Mouse (Mus musculus): ENCODE measurements around the gene Taf1d. TPM values are rescaled to one million over a fixed set of nuclear protein-coding genes. Genes with fewer than 3 reads are reported as not detected.
A peak's percentile ranks its signal among the peaks of the same experiment; 100 is the strongest.
"Not testable (repeated sequence)": the region's sequence is repeated elsewhere in the genome, so short reads cannot be mapped to it uniquely, and the experiment has no call there.

The Taf1d gene
- polyA plus RNA-seq, 1 experiment: 11.5 TPM

- peaks cover 11% of the 10 kb centered on the region for H3K36me3 ChIP-seq (ENCODE audit: control insufficient read depth, insufficient read depth, low read length)
- WGBS: 46% methylated on average over 7 of the region's 7 CpGs
- H3K27ac ChIP-seq (ENCODE audit: insufficient read depth, low read depth, low read length): no peak overlapping the region
- no peak for TF ChIP-seq POLR2A (IDR thresholded peaks at IDR 0.05; ENCODE audit: low read depth, low read length)
- TF ChIP-seq CTCF (conservative IDR thresholded peaks at IDR 0.05; ENCODE audit: insufficient read depth, insufficient read length, low read depth, low read length): no peak
- no peak for DNase-seq
- H3K27me3 ChIP-seq (replicated peaks; ENCODE audit: control insufficient read depth, insufficient read depth, low read length): no peaks in the 10 kb centered on the region
- no peak overlapping the region for H3K4me3 ChIP-seq (ENCODE audit: insufficient read depth, low read depth, low read length)
- peaks cover under 1% of the 10 kb centered on the region; the same call in 1 of the 2 replicates for H3K4me1 ChIP-seq (ENCODE audit: control insufficient read depth, insufficient read depth, low read length)
Observed at GRCm38 (mm10) chr9:15297112-15297511, 8.9 kb upstream of the Taf1d start.

DNA sequence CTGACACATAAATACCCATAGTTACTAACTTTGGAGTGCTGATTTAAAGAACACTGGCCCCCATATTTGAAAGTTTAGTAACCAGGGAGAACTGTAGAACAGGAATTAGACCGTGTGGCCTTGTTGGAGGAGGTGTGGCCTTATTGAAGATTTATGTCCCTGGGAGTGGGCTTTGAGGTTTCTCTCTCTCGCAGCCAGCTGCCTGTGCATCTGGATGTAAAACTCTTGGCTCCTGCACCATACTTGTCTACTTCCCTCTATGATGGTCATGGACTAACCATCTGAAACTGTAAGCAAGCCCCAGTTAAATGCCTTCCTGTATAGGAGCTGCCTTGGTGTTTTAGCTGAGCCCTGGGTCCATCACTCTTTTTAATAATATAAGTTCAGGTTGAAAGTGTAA is 7.6 kb upstream of the Taf1d start:
- no peak overlapping the region; the same call in 1 of the 2 replicates for H3K4me3 ChIP-seq (ENCODE audit: insufficient read depth, low read depth, low read length)
- TF ChIP-seq POLR2A (IDR thresholded peaks at IDR 0.05; ENCODE audit: low read depth, low read length) (no peak), CTCF (conservative IDR thresholded peaks at IDR 0.05; ENCODE audit: insufficient read depth, insufficient read length, low read depth, low read length) (no peak)
- H3K27ac ChIP-seq (ENCODE audit: insufficient read depth, low read depth, low read length): no peak overlapping the region

DNA sequence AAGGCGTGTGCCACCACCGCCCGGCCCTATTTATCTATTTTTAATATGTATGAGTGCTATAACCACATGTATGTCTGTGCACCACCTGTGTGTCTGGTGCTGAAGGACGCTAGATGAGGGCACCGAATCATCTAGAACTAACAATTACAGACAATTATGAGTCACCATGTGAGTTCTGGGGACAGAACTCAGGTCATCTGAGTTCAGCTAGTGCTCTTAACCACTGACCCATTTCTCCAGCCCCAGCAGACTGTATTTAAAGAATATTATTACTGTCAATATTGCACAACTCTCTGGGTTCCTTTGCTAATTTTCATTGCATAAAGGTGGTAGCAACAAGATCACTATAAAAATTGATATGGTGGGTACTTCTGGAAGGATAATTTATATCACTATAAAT is 6.0 kb upstream of the Taf1d start:
- TF ChIP-seq POLR2A (IDR thresholded peaks at IDR 0.05; ENCODE audit: low read depth, low read length) (no peak), CTCF (conservative IDR thresholded peaks at IDR 0.05; ENCODE audit: insufficient read depth, insufficient read length, low read depth, low read length) (no peak)
- DNase-seq: no peak
- WGBS: 56% methylated on average over 5 of the region's 5 CpGs
- Histone ChIP-seq H3K4me3 (ENCODE audit: insufficient read depth, low read depth, low read length) (peak overlapping the region; percentile 52), H3K27me3 (replicated peaks; ENCODE audit: control insufficient read depth, insufficient read depth, low read length) (no peaks in the 10 kb centered on the region), H3K4me1 (ENCODE audit: control insufficient read depth, insufficient read depth, low read length) (peaks cover 2% of the 10 kb centered on the region; the same call in 1 of the 2 replicates), H3K36me3 (ENCODE audit: control insufficient read depth, insufficient read depth, low read length) (peaks cover 5% of the 10 kb centered on the region), H3K27ac (ENCODE audit: insufficient read depth, low read depth, low read length) (peak overlapping the region; percentile 20; the same call in 1 of the 2 replicates)

More for the DNA sequence above, 7.6 kb upstream of the Taf1d start:
- Histone ChIP-seq H3K27me3 (replicated peaks; ENCODE audit: control insufficient read depth, insufficient read depth, low read length) (no peaks in the 10 kb centered on the region), H3K36me3 (ENCODE audit: control insufficient read depth, insufficient read depth, low read length) (peaks cover 8% of the 10 kb centered on the region), H3K4me1 (ENCODE audit: control insufficient read depth, insufficient read depth, low read length) (peaks cover 2% of the 10 kb centered on the region; the same call in 1 of the 2 replicates)
- 23% methylated on average over 2 of the region's 2 CpGs for WGBS
- no peak for DNase-seq

DNA sequence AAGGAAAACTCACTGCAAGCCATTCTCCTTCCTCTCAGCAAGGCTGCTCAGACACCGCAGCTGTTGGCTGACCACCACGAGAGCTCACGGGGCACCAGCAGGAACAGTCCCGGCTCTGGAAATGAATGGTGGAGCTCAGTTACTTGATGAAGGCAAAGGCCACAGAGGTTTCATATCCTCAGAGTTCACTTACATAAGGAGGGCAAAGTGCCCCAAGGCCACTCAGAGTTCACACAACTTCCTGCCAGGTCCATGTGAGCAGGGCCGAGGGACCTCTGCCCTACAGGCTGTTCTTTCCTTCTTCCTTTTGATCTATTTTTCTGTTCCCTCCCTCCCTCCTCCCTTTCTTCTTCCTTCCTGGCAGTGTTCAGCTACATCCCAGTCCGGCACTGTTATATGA is 4.6 kb upstream of the Taf1d start:
- Histone ChIP-seq H3K4me1 (ENCODE audit: control insufficient read depth, insufficient read depth, low read length) (peaks cover 2% of the 10 kb centered on the region; the same call in 1 of the 2 replicates), H3K27me3 (replicated peaks; ENCODE audit: control insufficient read depth, insufficient read depth, low read length) (no peaks in the 10 kb centered on the region), H3K36me3 (ENCODE audit: control insufficient read depth, insufficient read depth, low read length) (peaks cover 4% of the 10 kb centered on the region), H3K27ac (ENCODE audit: insufficient read depth, low read depth, low read length) (peak overlapping the region; percentile 80), H3K4me3 (ENCODE audit: insufficient read depth, low read depth, low read length) (peak overlapping the region; percentile 35)
- TF ChIP-seq CTCF (conservative IDR thresholded peaks at IDR 0.05; ENCODE audit: insufficient read depth, insufficient read length, low read depth, low read length) (no peak), POLR2A (IDR thresholded peaks at IDR 0.05; ENCODE audit: low read depth, low read length) (peak; percentile 87)
- peak; percentile 94 for DNase-seq
- WGBS: 7% methylated on average over 6 of the region's 6 CpGs

- peak overlapping the region; percentile 77 for H3K27ac ChIP-seq (ENCODE audit: insufficient read depth, low read depth, low read length)
- 76% methylated on average over 6 of the region's 6 CpGs for WGBS
Observed at GRCm38 (mm10) chr9:15302006-15302405, 4.0 kb upstream of the Taf1d start.

GRCm38 (mm10) chr9:15302881-15303280 is 3.1 kb upstream of the Taf1d start:
- no peaks in the 10 kb centered on the region for H3K27me3 ChIP-seq (replicated peaks; ENCODE audit: control insufficient read depth, insufficient read depth, low read length)
- peak; percentile 89 for DNase-seq
- WGBS: 64% methylated on average over 2 of the region's 2 CpGs
- H3K4me3 ChIP-seq (ENCODE audit: insufficient read depth, low read depth, low read length): no peak overlapping the region
- no peaks in the 10 kb centered on the region for H3K36me3 ChIP-seq (ENCODE audit: control insufficient read depth, insufficient read depth, low read length)
- peak overlapping the region; percentile 65 for H3K27ac ChIP-seq (ENCODE audit: insufficient read depth, low read depth, low read length)
- no peak for TF ChIP-seq POLR2A (IDR thresholded peaks at IDR 0.05; ENCODE audit: low read depth, low read length)
- TF ChIP-seq CTCF (conservative IDR thresholded peaks at IDR 0.05; ENCODE audit: insufficient read depth, insufficient read length, low read depth, low read length): no peak
- H3K4me1 ChIP-seq (ENCODE audit: control insufficient read depth, insufficient read depth, low read length): peaks cover 6% of the 10 kb centered on the region; the same call in 1 of the 2 replicates

More at GRCm38 (mm10) chr9:15302006-15302405, 4.0 kb upstream of the Taf1d start:
- H3K4me3 ChIP-seq (ENCODE audit: insufficient read depth, low read depth, low read length); H3K27me3 ChIP-seq (replicated peaks; ENCODE audit: control insufficient read depth, insufficient read depth, low read length); DNase-seq; H3K4me1 ChIP-seq (ENCODE audit: control insufficient read depth, insufficient read depth, low read length); H3K36me3 ChIP-seq (ENCODE audit: control insufficient read depth, insufficient read depth, low read length): not testable (repeated sequence)

- Histone ChIP-seq H3K4me1 (ENCODE audit: control insufficient read depth, insufficient read depth, low read length) (peaks cover 6% of the 10 kb centered on the region; the same call in 1 of the 2 replicates), H3K36me3 (ENCODE audit: control insufficient read depth, insufficient read depth, low read length) (peaks cover 10% of the 10 kb centered on the region), H3K27ac (ENCODE audit: insufficient read depth, low read depth, low read length) (peak within 1 kb of the TSS; percentile 84), H3K4me3 (ENCODE audit: insufficient read depth, low read depth, low read length) (peak within 1 kb of the TSS; percentile 97), H3K27me3 (replicated peaks; ENCODE audit: control insufficient read depth, insufficient read depth, low read length) (no peaks in the 10 kb centered on the region)
- WGBS: under 1% methylated on average over 35 of the region's 35 CpGs
- no peak for DNase-seq
- no peak for TF ChIP-seq CTCF (conservative IDR thresholded peaks at IDR 0.05; ENCODE audit: insufficient read depth, insufficient read length, low read depth, low read length)
- TF ChIP-seq POLR2A (IDR thresholded peaks at IDR 0.05; ENCODE audit: low read depth, low read length): no peak
Observed at GRCm38 (mm10) chr9:15306398-15307119, 545 bp downstream of the Taf1d start, which contains the start of gene 4931406C07Rik. 4931406C07Rik (minus strand) TSS chr9:15306448.

Measured in kidney, adult 2 months (tissue).